Mouse (Mus musculus) small intestine, adult 2 months (tissue): Measurements from ENCODE around the gene Gm20696. TPM values are rescaled to one million over a fixed set of nuclear protein-coding genes. Genes with fewer than 3 reads are reported as not detected.

Experiments used
- H3K27ac ChIP-seq: fragments of 200-500 bp; 2 replicates; pipeline ENCODE4 v1.5.1; 2012; ENCODE audit warnings: low read depth, low read length, control low read depth, inconsistent platforms; ENCODE audit not compliant: insufficient read depth
- H3K27me3 ChIP-seq: fragments of 200-500 bp; 2 replicates; pipeline ENCODE4 v1.6.1; 2012; ENCODE audit warnings: mild to moderate bottlenecking, moderate library complexity, low read length, inconsistent platforms; ENCODE audit not compliant: control insufficient read depth, insufficient read depth
- H3K36me3 ChIP-seq: fragments of 200-500 bp; 2 replicates; pipeline ENCODE4 v1.6.1; 2012; ENCODE audit warnings: mild to moderate bottlenecking, low read length, control low read depth, inconsistent platforms; ENCODE audit not compliant: control insufficient read depth, insufficient read depth
- H3K4me1 ChIP-seq: fragments of 200-500 bp; 2 replicates; pipeline ENCODE4 v1.6.1; 2012; ENCODE audit warnings: low read length, inconsistent platforms, mixed read lengths; ENCODE audit not compliant: control insufficient read depth, insufficient read depth, insufficient read length
- H3K4me3 ChIP-seq: fragments of 200-500 bp; 2 replicates; pipeline ENCODE4 v1.5.1; 2012; ENCODE audit warnings: low read depth, mild to moderate bottlenecking, control low read depth, inconsistent platforms, low read length, moderate library complexity
- CTCF ChIP-seq: fragments of 200-500 bp; IDR thresholded peaks from 2 replicates; pipeline ENCODE4 v1.5.1; 2012; ENCODE audit warnings: low read depth, mild to moderate bottlenecking, control low read depth, inconsistent platforms, low read length, moderate library complexity, mixed read lengths; ENCODE audit not compliant: insufficient replicate concordance, insufficient read length; ENCODE audit errors: extremely low read depth
- POLR2A ChIP-seq: fragments of 200-500 bp; IDR thresholded peaks from 2 replicates; pipeline ENCODE4 v1.6.1; 2012; ENCODE audit warnings: low read depth, mild to moderate bottlenecking, control low read depth, inconsistent platforms, low read length, moderate library complexity
- WGBS: fragments of 180-500 bp; shearing (Covaris S2); methylation state at CpG from one replicate; pipeline ENCODE4 v1.1.7; 2018; 5-methylcytosine and 5-hydroxymethylcytosine counted together
- polyA plus RNA-seq: library from polyadenylated mRNA; depleted of rRNA; stranded (reverse); fragments of >200 nt; gene quantifications from 2 replicates; pipeline ENCODE4 v1.2.3, GENCODE M21; 2012

The Gm20696 gene
- polyA plus RNA-seq, 1 experiment = 0.57 TPM

- Histone ChIP-seq H3K27me3 (no peaks in the 10 kb centered on the region), H3K27ac (no peak overlapping the region), H3K4me3 (no peak overlapping the region), H3K4me1 (peaks cover 5% of the 10 kb centered on the region), H3K36me3 (peaks cover 5% of the 10 kb centered on the region; the same call in 1 of the 2 replicates)
- WGBS = 81% methylated on average over 2 of the region's 2 CpGs
- TF ChIP-seq CTCF (peak; percentile 42; the same call in 1 of the 2 replicates), POLR2A (no peak)
Measured at GRCm38 (mm10) chr6:99385059-99385604, 281.5 kb downstream of the Gm20696 start.

GRCm38 (mm10) chr6:99383846-99384472, 282.6 kb downstream of the Gm20696 start:
- Histone ChIP-seq H3K4me3 (no peak overlapping the region), H3K27ac (no peak overlapping the region), H3K27me3 (no peaks in the 10 kb centered on the region), H3K4me1 (peaks cover 13% of the 10 kb centered on the region), H3K36me3 (peaks cover 5% of the 10 kb centered on the region; the same call in 1 of the 2 replicates)
- no peak for TF ChIP-seq POLR2A
- no peak for TF ChIP-seq CTCF
- 86% methylated on average over 4 of the region's 4 CpGs for WGBS

GRCm38 (mm10) chr6:99380146-99380545, 286.5 kb downstream of the Gm20696 start:
- Histone ChIP-seq H3K4me3 (no peak overlapping the region), H3K27me3 (no peaks in the 10 kb centered on the region), H3K4me1 (peaks cover 16% of the 10 kb centered on the region), H3K27ac (no peak overlapping the region), H3K36me3 (peaks cover 2% of the 10 kb centered on the region; the same call in 1 of the 2 replicates)
- 46% methylated on average over 5 of the region's 5 CpGs for WGBS
- no peak for TF ChIP-seq POLR2A
- no peak for TF ChIP-seq CTCF

GRCm38 (mm10) chr6:99378997-99379710, 287.4 kb downstream of the Gm20696 start:
- H3K36me3 ChIP-seq = peaks cover 2% of the 10 kb centered on the region; the same call in 1 of the 2 replicates
- 75% methylated on average over 7 of the region's 7 CpGs for WGBS
- no peaks in the 10 kb centered on the region for H3K27me3 ChIP-seq
- H3K4me3 ChIP-seq = no peak overlapping the region
- peaks cover 16% of the 10 kb centered on the region for H3K4me1 ChIP-seq
- TF ChIP-seq POLR2A = no peak
- no peak for TF ChIP-seq CTCF
- H3K27ac ChIP-seq = peak overlapping the region; percentile 12; the same call in 1 of the 2 replicates

- WGBS = 80% methylated on average over 4 of the region's 4 CpGs
- H3K4me1 ChIP-seq = peaks cover 16% of the 10 kb centered on the region
- no peak overlapping the region for H3K27ac ChIP-seq
- TF ChIP-seq POLR2A (no peak), CTCF (no peak)
- H3K27me3 ChIP-seq = no peaks in the 10 kb centered on the region
- H3K4me3 ChIP-seq = no peak overlapping the region
- H3K36me3 ChIP-seq = peaks cover 2% of the 10 kb centered on the region; the same call in 1 of the 2 replicates
Measured at GRCm38 (mm10) chr6:99377716-99378115, 288.9 kb downstream of the Gm20696 start.

GRCm38 (mm10) chr6:99377131-99377530, 289.5 kb downstream of the Gm20696 start:
- Histone ChIP-seq H3K27me3 (no peaks in the 10 kb centered on the region), H3K27ac (no peak overlapping the region), H3K36me3 (peaks cover 2% of the 10 kb centered on the region; the same call in 1 of the 2 replicates), H3K4me1 (peaks cover 16% of the 10 kb centered on the region), H3K4me3 (no peak overlapping the region)
- TF ChIP-seq POLR2A = no peak
- TF ChIP-seq CTCF = no peak
- 87% methylated on average over 2 of the region's 2 CpGs for WGBS

GRCm38 (mm10) chr6:99376721-99377120, 289.9 kb downstream of the Gm20696 start:
- H3K36me3 ChIP-seq = no peaks in the 10 kb centered on the region; the same call in 1 of the 2 replicates
- no peak overlapping the region for H3K27ac ChIP-seq
- 91% methylated on average over 8 of the region's 8 CpGs for WGBS
- no peak for TF ChIP-seq CTCF
- no peak for TF ChIP-seq POLR2A
- no peaks in the 10 kb centered on the region for H3K27me3 ChIP-seq
- H3K4me3 ChIP-seq = no peak overlapping the region
- H3K4me1 ChIP-seq = peaks cover 16% of the 10 kb centered on the region
